Mouse (Mus musculus): ENCODE results near the gene Agpat3. TPM values are rescaled to one million over a fixed set of nuclear protein-coding genes. Genes with fewer than 3 reads are reported as not detected.

Agpat3 gene
- polyA plus RNA-seq, 1 experiment: 95.0 TPM

DNA sequence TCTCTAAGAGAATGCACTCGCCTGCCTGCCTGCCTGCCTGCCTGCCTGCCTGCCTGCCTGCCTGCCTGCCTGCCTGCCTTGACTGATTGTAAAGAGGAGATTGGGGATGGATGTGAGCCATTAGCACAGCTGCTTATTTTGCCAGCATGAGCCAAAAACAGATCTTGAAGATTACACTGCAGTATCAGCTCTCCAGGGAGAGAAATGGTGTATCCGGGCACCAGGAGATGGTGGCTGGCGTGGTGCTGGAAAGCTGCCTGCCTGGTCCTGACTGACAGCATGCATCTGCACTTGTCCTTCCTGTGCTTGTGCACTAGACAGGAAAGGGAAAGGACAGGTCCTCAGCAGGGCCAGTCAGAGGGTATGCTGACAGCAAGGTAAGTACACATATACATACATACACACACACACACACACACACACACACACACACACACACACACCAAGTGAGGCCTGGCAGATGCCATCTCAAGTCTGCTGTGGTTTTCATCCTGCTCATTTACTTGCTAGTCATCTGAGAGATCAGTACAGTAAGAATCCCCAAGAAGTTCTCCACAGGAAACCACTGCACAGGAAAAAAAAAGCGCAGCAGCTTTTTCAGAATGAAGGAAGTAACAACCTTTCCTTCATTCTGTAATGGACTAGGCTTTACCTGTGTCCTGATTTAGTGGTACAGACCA lies 119.8 kb downstream of the Agpat3 start:
- no peaks in the 10 kb centered on the region for H3K27me3 ChIP-seq (ENCODE audit: control insufficient read depth, insufficient read depth, insufficient read length)

DNA sequence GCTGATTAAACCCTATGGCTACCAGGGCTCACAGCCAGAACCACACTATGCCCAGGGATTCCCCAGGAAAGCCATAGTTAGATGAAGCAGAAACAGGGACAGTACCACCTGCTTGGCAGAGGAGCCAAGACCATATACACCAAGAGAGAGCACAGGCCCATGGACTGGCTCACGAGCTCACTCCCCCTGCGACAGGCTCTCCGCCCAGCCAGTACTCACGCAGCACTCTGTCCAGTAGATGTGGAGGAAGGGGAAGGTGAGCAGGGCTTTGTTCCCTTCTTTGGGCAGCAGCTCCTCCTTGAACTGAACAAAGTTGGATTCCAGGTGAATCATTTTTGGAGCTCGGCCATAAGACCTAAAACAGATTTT lies 123.7 kb downstream of the Agpat3 start:
- no peak overlapping the region for H3K4me3 ChIP-seq (ENCODE audit: insufficient read depth, poor library complexity, severe bottlenecking)
- H3K79me2 ChIP-seq (ENCODE audit: control insufficient read depth, insufficient read depth): peaks cover 34% of the 10 kb centered on the region
- no peaks in the 10 kb centered on the region for H3K27me3 ChIP-seq (ENCODE audit: control insufficient read depth, insufficient read depth, insufficient read length)
- no peaks in the 10 kb centered on the region for H3K79me3 ChIP-seq (ENCODE audit: low read depth)
- TF ChIP-seq CTCF (IDR thresholded peaks at IDR 0.05; ENCODE audit: control insufficient read depth, insufficient read depth, insufficient read length): no peak
- no peak for TF ChIP-seq MYOD1 (IDR thresholded peaks at IDR 0.05; ENCODE audit: control insufficient read depth, insufficient read length, low read depth)
- no peak for TF ChIP-seq FOSL1 (IDR thresholded peaks at IDR 0.05; ENCODE audit: insufficient read depth, low read length, poor library complexity, severe bottlenecking)
- no peak for TF ChIP-seq MYOG (IDR thresholded peaks at IDR 0.05; ENCODE audit: control insufficient read depth, extremely low read depth, insufficient read length)
- TF ChIP-seq MAX (IDR thresholded peaks at IDR 0.05): no peak
- TF ChIP-seq CEBPB (IDR thresholded peaks at IDR 0.05; ENCODE audit: low read depth): no peak
- no peak for TF ChIP-seq USF1 (IDR thresholded peaks at IDR 0.05; ENCODE audit: low read depth)
- H3ac ChIP-seq (ENCODE audit: control insufficient read depth, insufficient read length, low read depth): no peak overlapping the region
- H3K36me3 ChIP-seq (ENCODE audit: control insufficient read depth, insufficient read depth): peaks cover 21% of the 10 kb centered on the region

More for the DNA sequence above, 119.8 kb downstream of the Agpat3 start:
- Histone ChIP-seq H3ac (ENCODE audit: control insufficient read depth, insufficient read length, low read depth) (no peak overlapping the region), H3K79me3 (ENCODE audit: low read depth) (peaks cover 19% of the 10 kb centered on the region), H3K4me3 (ENCODE audit: insufficient read depth, poor library complexity, severe bottlenecking) (no peak overlapping the region), H3K79me2 (ENCODE audit: control insufficient read depth, insufficient read depth) (peaks cover 58% of the 10 kb centered on the region), H3K36me3 (ENCODE audit: control insufficient read depth, insufficient read depth) (peaks cover 21% of the 10 kb centered on the region)
- no peak for TF ChIP-seq MYOG (IDR thresholded peaks at IDR 0.05; ENCODE audit: control insufficient read depth, extremely low read depth, insufficient read length)
- TF ChIP-seq MAX (IDR thresholded peaks at IDR 0.05): no peak
- TF ChIP-seq FOSL1 (IDR thresholded peaks at IDR 0.05; ENCODE audit: insufficient read depth, low read length, poor library complexity, severe bottlenecking): no peak
- TF ChIP-seq CTCF (IDR thresholded peaks at IDR 0.05; ENCODE audit: control insufficient read depth, insufficient read depth, insufficient read length): no peak
- no peak for TF ChIP-seq MYOD1 (IDR thresholded peaks at IDR 0.05; ENCODE audit: control insufficient read depth, insufficient read length, low read depth)
- TF ChIP-seq CEBPB (IDR thresholded peaks at IDR 0.05; ENCODE audit: low read depth): no peak
- no peak for TF ChIP-seq USF1 (IDR thresholded peaks at IDR 0.05; ENCODE audit: low read depth)

DNA sequence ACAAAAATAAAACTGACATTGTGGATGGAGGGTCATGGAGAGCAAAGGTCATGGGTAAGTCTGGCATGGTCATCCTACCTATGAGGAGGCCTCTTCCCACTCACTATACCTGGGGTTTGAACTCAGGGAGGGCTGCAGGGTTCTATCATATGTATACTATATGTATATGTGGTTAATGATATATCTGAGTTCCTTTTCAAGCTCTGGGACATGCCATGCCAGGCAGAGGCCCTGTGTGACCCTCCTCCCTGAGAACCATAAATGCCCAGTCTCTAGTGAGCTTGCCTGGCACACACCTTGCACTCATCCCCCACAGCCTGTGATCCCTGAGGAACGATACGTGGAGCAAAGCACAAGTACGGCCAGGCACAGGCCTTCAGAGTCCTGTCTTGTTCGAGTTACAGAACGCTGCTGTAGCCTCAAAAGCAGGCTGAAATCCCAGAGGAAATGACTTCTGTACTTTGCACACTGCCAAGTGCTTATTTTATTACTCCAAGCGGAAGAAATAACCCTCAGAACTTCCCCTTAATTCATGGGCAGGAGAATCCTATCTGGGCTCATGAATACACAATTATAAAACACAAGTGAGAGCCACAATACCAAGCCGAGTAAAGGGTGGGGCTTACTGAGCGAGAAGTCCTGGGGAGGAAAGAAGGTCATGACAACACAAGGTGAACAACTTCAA lies 124.3 kb downstream of the Agpat3 start:
- H3K36me3 ChIP-seq (ENCODE audit: control insufficient read depth, insufficient read depth): peaks cover 21% of the 10 kb centered on the region
- no peaks in the 10 kb centered on the region for H3K27me3 ChIP-seq (ENCODE audit: control insufficient read depth, insufficient read depth, insufficient read length)
- no peak overlapping the region for H3K4me3 ChIP-seq (ENCODE audit: insufficient read depth, poor library complexity, severe bottlenecking)
- H3K79me3 ChIP-seq (ENCODE audit: low read depth): no peaks in the 10 kb centered on the region
- H3K79me2 ChIP-seq (ENCODE audit: control insufficient read depth, insufficient read depth): peaks cover 29% of the 10 kb centered on the region
- no peak for TF ChIP-seq MYOG (IDR thresholded peaks at IDR 0.05; ENCODE audit: control insufficient read depth, extremely low read depth, insufficient read length)
- H3ac ChIP-seq (ENCODE audit: control insufficient read depth, insufficient read length, low read depth): no peak overlapping the region

DNA sequence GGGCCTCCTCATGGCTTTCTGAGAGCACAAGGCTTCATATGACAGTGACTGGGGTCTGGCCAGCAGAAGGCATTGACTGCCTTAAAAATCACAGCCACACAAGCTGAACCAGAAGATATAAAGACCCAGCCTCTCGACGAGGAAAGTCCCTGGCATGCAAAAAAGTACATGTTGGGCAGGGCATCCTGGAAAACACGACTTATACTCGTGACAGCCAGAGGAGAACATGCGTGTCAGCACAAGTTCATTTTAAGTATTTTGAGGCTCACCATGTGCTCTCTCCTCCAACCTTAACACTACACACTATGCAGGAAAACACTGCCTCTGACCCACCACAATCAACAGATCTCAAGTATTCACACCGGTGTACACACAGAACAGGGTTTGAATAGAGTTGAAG lies 128.2 kb downstream of the Agpat3 start:
- Histone ChIP-seq H3K79me2 (ENCODE audit: control insufficient read depth, insufficient read depth) (peaks cover 14% of the 10 kb centered on the region), H3K4me3 (ENCODE audit: insufficient read depth, poor library complexity, severe bottlenecking) (no peak overlapping the region), H3ac (ENCODE audit: control insufficient read depth, insufficient read length, low read depth) (no peak overlapping the region), H3K27me3 (ENCODE audit: control insufficient read depth, insufficient read depth, insufficient read length) (no peaks in the 10 kb centered on the region), H3K79me3 (ENCODE audit: low read depth) (no peaks in the 10 kb centered on the region), H3K36me3 (ENCODE audit: control insufficient read depth, insufficient read depth) (peaks cover 22% of the 10 kb centered on the region)
- TF ChIP-seq FOSL1 (IDR thresholded peaks at IDR 0.05; ENCODE audit: insufficient read depth, low read length, poor library complexity, severe bottlenecking) (no peak), MAX (IDR thresholded peaks at IDR 0.05) (no peak), MYOD1 (IDR thresholded peaks at IDR 0.05; ENCODE audit: control insufficient read depth, insufficient read length, low read depth) (no peak), CTCF (IDR thresholded peaks at IDR 0.05; ENCODE audit: control insufficient read depth, insufficient read depth, insufficient read length) (no peak)

DNA sequence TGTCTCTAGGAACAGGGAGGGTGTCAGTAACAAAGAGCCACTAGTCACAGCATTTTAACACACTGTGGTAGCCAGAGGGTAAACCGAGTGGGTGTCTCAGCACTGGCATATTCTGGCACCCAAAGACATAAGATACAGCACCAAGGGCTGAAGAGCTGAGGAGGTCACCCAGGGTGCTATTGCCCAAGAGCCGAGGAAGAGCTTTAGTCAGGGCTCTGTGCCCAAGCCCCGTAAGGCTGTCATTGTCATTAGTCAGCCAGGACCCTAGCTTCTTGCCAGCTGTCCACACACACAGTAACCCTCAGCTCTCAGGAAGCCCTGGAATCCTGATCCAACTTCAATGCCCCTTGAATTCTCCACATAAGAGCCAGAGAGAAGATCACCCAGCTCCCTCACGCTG lies 129.4 kb downstream of the Agpat3 start:
- Histone ChIP-seq H3K27me3 (ENCODE audit: control insufficient read depth, insufficient read depth, insufficient read length) (no peaks in the 10 kb centered on the region), H3K36me3 (ENCODE audit: control insufficient read depth, insufficient read depth) (peaks cover 19% of the 10 kb centered on the region), H3K79me3 (ENCODE audit: low read depth) (no peaks in the 10 kb centered on the region), H3K4me3 (ENCODE audit: insufficient read depth, poor library complexity, severe bottlenecking) (no peak overlapping the region), H3ac (ENCODE audit: control insufficient read depth, insufficient read length, low read depth) (no peak overlapping the region), H3K79me2 (ENCODE audit: control insufficient read depth, insufficient read depth) (peaks cover 14% of the 10 kb centered on the region)
- peak; percentile 31 for TF ChIP-seq CEBPB (IDR thresholded peaks at IDR 0.05; ENCODE audit: low read depth)
- TF ChIP-seq MYOG (IDR thresholded peaks at IDR 0.05; ENCODE audit: control insufficient read depth, extremely low read depth, insufficient read length): no peak
- TF ChIP-seq MYOD1 (IDR thresholded peaks at IDR 0.05; ENCODE audit: control insufficient read depth, insufficient read length, low read depth): no peak
- no peak for TF ChIP-seq MAX (IDR thresholded peaks at IDR 0.05)

DNA sequence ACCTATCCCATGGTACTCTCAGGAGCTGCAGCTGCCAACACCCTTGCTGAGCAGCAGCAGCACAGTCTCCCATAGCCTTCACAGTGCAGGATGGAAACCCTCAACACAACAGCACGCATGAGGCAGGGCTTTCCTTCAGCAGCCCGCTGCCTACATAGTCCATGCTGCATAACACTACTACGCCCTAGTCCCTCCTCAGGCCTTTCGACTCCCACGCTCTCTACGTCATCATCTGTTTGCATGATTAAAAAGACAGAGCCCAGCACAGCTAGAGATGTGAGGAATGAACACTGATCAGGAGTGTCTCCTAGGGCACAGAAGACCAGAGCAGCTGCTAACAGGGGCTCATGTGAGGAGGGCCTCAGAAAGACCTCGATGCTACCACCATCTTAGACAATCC lies 131.0 kb downstream of the Agpat3 start:
- Histone ChIP-seq H3K4me3 (ENCODE audit: insufficient read depth, poor library complexity, severe bottlenecking) (no peak overlapping the region), H3K36me3 (ENCODE audit: control insufficient read depth, insufficient read depth) (peaks cover 31% of the 10 kb centered on the region), H3K79me3 (ENCODE audit: low read depth) (no peaks in the 10 kb centered on the region), H3K79me2 (ENCODE audit: control insufficient read depth, insufficient read depth) (peaks cover 13% of the 10 kb centered on the region), H3ac (ENCODE audit: control insufficient read depth, insufficient read length, low read depth) (no peak overlapping the region), H3K27me3 (ENCODE audit: control insufficient read depth, insufficient read depth, insufficient read length) (no peaks in the 10 kb centered on the region)
- TF ChIP-seq MAX (IDR thresholded peaks at IDR 0.05) (no peak), CTCF (IDR thresholded peaks at IDR 0.05; ENCODE audit: control insufficient read depth, insufficient read depth, insufficient read length) (no peak), MYOD1 (IDR thresholded peaks at IDR 0.05; ENCODE audit: control insufficient read depth, insufficient read length, low read depth) (no peak), FOSL1 (IDR thresholded peaks at IDR 0.05; ENCODE audit: insufficient read depth, low read length, poor library complexity, severe bottlenecking) (no peak), USF1 (IDR thresholded peaks at IDR 0.05; ENCODE audit: low read depth) (no peak), MYOG (IDR thresholded peaks at IDR 0.05; ENCODE audit: control insufficient read depth, extremely low read depth, insufficient read length) (no peak), CEBPB (IDR thresholded peaks at IDR 0.05; ENCODE audit: low read depth) (no peak)

All from C2C12 (cell line).